Mouse (Mus musculus): ENCODE data around the gene Tmem82. TPM values are rescaled to one million over a fixed set of nuclear protein-coding genes. Genes with fewer than 3 reads are reported as not detected.

Tmem82 gene
- polyA plus RNA-seq (2015; fragmentation: Nextera tagmentation; extraction: Ambion mirVana): 0.38 and 0.66 TPM in 2 replicates

GRCm38 (mm10) chr4:141618565-141619243 is at the start of gene Tmem82:
Gene Tmem82 (minus strand): TSS chr4:141618633.
- Histone ChIP-seq H3K4me2 (replicated peaks) (peak within 1 kb of the TSS; percentile 63), H3K27me3 (no peaks in the 10 kb centered on the region), H3K9ac (peak within 1 kb of the TSS; percentile 45), H3K27ac (no peak within 1 kb of the TSS), H3K9me3 (no peaks in the 10 kb centered on the region), H3K36me3 (no peaks in the 10 kb centered on the region), H3K4me1 (peaks cover 14% of the 10 kb centered on the region), H3K4me3 (peak within 1 kb of the TSS; percentile 33)
- WGBS: 26% methylated on average over 20 of the region's 20 CpGs
- no peak; the same call in 1 of the 2 replicates for ATAC-seq (ENCODE audit: low FRiP score, low read depth)

- WGBS: 68% methylated on average over 8 of the region's 8 CpGs
- no peak for ATAC-seq (ENCODE audit: low FRiP score, low read depth)
- no peaks in the 10 kb centered on the region for H3K27me3 ChIP-seq
Measured at GRCm38 (mm10) chr4:141664799-141665198, 46.4 kb upstream of the Tmem82 start, which contains the start of gene Plekhm2. Gene Plekhm2 (minus strand): TSS chr4:141664899.

GRCm38 (mm10) chr4:141664011-141664745 is 45.7 kb upstream of the Tmem82 start:
- Histone ChIP-seq H3K4me1 (peaks cover 21% of the 10 kb centered on the region), H3K27ac (peak overlapping the region; percentile 52), H3K36me3 (peaks cover 29% of the 10 kb centered on the region), H3K27me3 (no peaks in the 10 kb centered on the region), H3K4me3 (peak overlapping the region; percentile 84), H3K9ac (peak overlapping the region; percentile 95), H3K9me3 (no peaks in the 10 kb centered on the region), H3K4me2 (replicated peaks) (peak overlapping the region; percentile 90)
- WGBS: under 1% methylated on average over 60 of the region's 60 CpGs
- ATAC-seq (ENCODE audit: low FRiP score, low read depth): peak; percentile 72; the same call in 1 of the 2 replicates

More at GRCm38 (mm10) chr4:141664799-141665198, 46.4 kb upstream of the Tmem82 start, which contains the start of gene Plekhm2:
- H3K4me1 ChIP-seq: peaks cover 21% of the 10 kb centered on the region
- no peaks in the 10 kb centered on the region for H3K9me3 ChIP-seq
- H3K4me3 ChIP-seq: peak within 1 kb of the TSS; percentile 84
- peaks cover 22% of the 10 kb centered on the region for H3K36me3 ChIP-seq
- H3K9ac ChIP-seq: peak within 1 kb of the TSS; percentile 95
- peak within 1 kb of the TSS; percentile 90 for H3K4me2 ChIP-seq (replicated peaks)
- H3K27ac ChIP-seq: peak within 1 kb of the TSS; percentile 52

GRCm38 (mm10) chr4:141663122-141663931 is 44.9 kb upstream of the Tmem82 start:
- Histone ChIP-seq H3K9me3 (no peaks in the 10 kb centered on the region), H3K36me3 (peaks cover 37% of the 10 kb centered on the region), H3K27me3 (no peaks in the 10 kb centered on the region), H3K4me2 (replicated peaks) (peak overlapping the region; percentile 90), H3K4me3 (peak overlapping the region; percentile 84), H3K4me1 (peaks cover 21% of the 10 kb centered on the region), H3K27ac (peak overlapping the region; percentile 52; the same call in 1 of the 2 replicates), H3K9ac (peak overlapping the region; percentile 95)
- WGBS: 5% methylated on average over 41 of the region's 47 CpGs
- ATAC-seq (ENCODE audit: low FRiP score, low read depth): peak; percentile 29; the same call in 1 of the 2 replicates

GRCm38 (mm10) chr4:141660884-141661283 is 42.5 kb upstream of the Tmem82 start:
- no peak for ATAC-seq (ENCODE audit: low FRiP score, low read depth)
- H3K36me3 ChIP-seq: peaks cover 54% of the 10 kb centered on the region
- H3K9ac ChIP-seq: no peak overlapping the region
- H3K27ac ChIP-seq: no peak overlapping the region
- WGBS: 92% methylated on average over 11 of the region's 11 CpGs
- H3K4me3 ChIP-seq: no peak overlapping the region
- no peaks in the 10 kb centered on the region for H3K9me3 ChIP-seq
- peaks cover 21% of the 10 kb centered on the region for H3K4me1 ChIP-seq
- H3K27me3 ChIP-seq: no peaks in the 10 kb centered on the region
- no peak overlapping the region for H3K4me2 ChIP-seq (replicated peaks)

GRCm38 (mm10) chr4:141659739-141660138 is 41.3 kb upstream of the Tmem82 start:
- no peak overlapping the region for H3K9ac ChIP-seq
- H3K4me1 ChIP-seq: peaks cover 17% of the 10 kb centered on the region
- H3K4me2 ChIP-seq (replicated peaks): no peak overlapping the region
- no peak for ATAC-seq (ENCODE audit: low FRiP score, low read depth)
- H3K27ac ChIP-seq: no peak overlapping the region
- no peaks in the 10 kb centered on the region for H3K27me3 ChIP-seq
- H3K9me3 ChIP-seq: no peaks in the 10 kb centered on the region
- no peak overlapping the region for H3K4me3 ChIP-seq
- H3K36me3 ChIP-seq: peaks cover 62% of the 10 kb centered on the region
- 50% methylated on average over 4 of the region's 4 CpGs for WGBS

- H3K4me3 ChIP-seq: no peak overlapping the region
- no peak overlapping the region for H3K27ac ChIP-seq
- no peaks in the 10 kb centered on the region for H3K27me3 ChIP-seq
- 81% methylated on average over 6 of the region's 6 CpGs for WGBS
- no peak for ATAC-seq (ENCODE audit: low FRiP score, low read depth)
- H3K9ac ChIP-seq: no peak overlapping the region
- H3K4me1 ChIP-seq: peaks cover 13% of the 10 kb centered on the region
- peaks cover 69% of the 10 kb centered on the region for H3K36me3 ChIP-seq
- H3K4me2 ChIP-seq (replicated peaks): no peak overlapping the region
- no peaks in the 10 kb centered on the region for H3K9me3 ChIP-seq
Measured at GRCm38 (mm10) chr4:141658846-141659484, 40.5 kb upstream of the Tmem82 start.

- WGBS: 93% methylated on average over 8 of the region's 8 CpGs
- Histone ChIP-seq H3K27me3 (no peaks in the 10 kb centered on the region), H3K36me3 (peaks cover 83% of the 10 kb centered on the region), H3K4me3 (no peak overlapping the region), H3K9ac (no peak overlapping the region), H3K4me2 (replicated peaks) (no peak overlapping the region), H3K9me3 (no peaks in the 10 kb centered on the region), H3K4me1 (no peaks in the 10 kb centered on the region), H3K27ac (no peak overlapping the region)
- ATAC-seq (ENCODE audit: low FRiP score, low read depth): no peak
Measured at GRCm38 (mm10) chr4:141656932-141657331, 38.5 kb upstream of the Tmem82 start.

- no peak overlapping the region for H3K4me2 ChIP-seq (replicated peaks)
- no peaks in the 10 kb centered on the region for H3K27me3 ChIP-seq
- no peak overlapping the region for H3K9ac ChIP-seq
- H3K36me3 ChIP-seq: peaks cover 81% of the 10 kb centered on the region
- H3K27ac ChIP-seq: no peak overlapping the region
- no peak for ATAC-seq (ENCODE audit: low FRiP score, low read depth)
- WGBS: 85% methylated on average over 12 of the region's 12 CpGs
- no peaks in the 10 kb centered on the region for H3K9me3 ChIP-seq
- H3K4me3 ChIP-seq: no peak overlapping the region
- no peaks in the 10 kb centered on the region for H3K4me1 ChIP-seq
Measured at GRCm38 (mm10) chr4:141655908-141656608, 37.6 kb upstream of the Tmem82 start.

GRCm38 (mm10) chr4:141654509-141654908 is 36.1 kb upstream of the Tmem82 start:
- 90% methylated on average over 6 of the region's 6 CpGs for WGBS
- Histone ChIP-seq H3K27ac (no peak overlapping the region), H3K4me3 (no peak overlapping the region), H3K27me3 (no peaks in the 10 kb centered on the region), H3K9ac (no peak overlapping the region), H3K4me2 (replicated peaks) (no peak overlapping the region), H3K9me3 (no peaks in the 10 kb centered on the region), H3K36me3 (peaks cover 67% of the 10 kb centered on the region), H3K4me1 (peaks cover 13% of the 10 kb centered on the region)
- ATAC-seq (ENCODE audit: low FRiP score, low read depth): no peak

GRCm38 (mm10) chr4:141653813-141654212 is 35.4 kb upstream of the Tmem82 start:
- Histone ChIP-seq H3K9me3 (no peaks in the 10 kb centered on the region), H3K4me1 (peaks cover 20% of the 10 kb centered on the region), H3K9ac (no peak overlapping the region), H3K27ac (no peak overlapping the region), H3K4me2 (replicated peaks) (no peak overlapping the region), H3K27me3 (no peaks in the 10 kb centered on the region), H3K36me3 (peaks cover 65% of the 10 kb centered on the region), H3K4me3 (no peak overlapping the region)
- 92% methylated on average over 13 of the region's 13 CpGs for WGBS
- ATAC-seq (ENCODE audit: low FRiP score, low read depth): no peak

Data from limb, embryonic 13.5 days (tissue).